Mouse (Mus musculus) MEL (cell line): ENCODE results near the gene Tmprss13. TPM values are rescaled to one million over a fixed set of nuclear protein-coding genes. Genes with fewer than 3 reads are reported as not detected.

ENCODE experiments used
- DNase-seq: peaks from one replicate; pipeline ENCODE4 v3.0.0; 2011; ENCODE audit warnings: low read depth, low spot score
- H3K27ac ChIP-seq: 2 replicates; pipeline ENCODE4 v1.5.1; 2012; ENCODE audit warnings: low read depth, mild to moderate bottlenecking, control low read depth, low read length, moderate library complexity; ENCODE audit not compliant: control insufficient read depth
- H3K27me3 ChIP-seq, 2 experiments: fragments of 150-350 bp in 1 of 2; sonication (generic) in 1 of 2; 2 replicates each; pipeline ENCODE4 v1.6.1; 2012; ENCODE audit warnings: low read length in 2 of 2, mild to moderate bottlenecking in 2 of 2, improper control_type of control experiment in 1 of 2, moderate library complexity in 1 of 2; ENCODE audit not compliant: insufficient read depth in 2 of 2, control insufficient read depth in 1 of 2
- H3K36me3 ChIP-seq, 2 experiments: 2 replicates each; pipeline ENCODE4 v1.6.1; 2012 to 2014; ENCODE audit warnings: low read length in 2 of 2, improper control_type of control experiment in 1 of 2, inconsistent platforms in 1 of 2, mild to moderate bottlenecking in 1 of 2; ENCODE audit not compliant: insufficient read depth in 2 of 2, control insufficient read depth in 1 of 2
- H3K4me1 ChIP-seq, 2 experiments: fragments of 150-350 bp in 1 of 2; sonication (generic) in 1 of 2; 2 replicates each; pipeline ENCODE4 v1.6.1; 2012; ENCODE audit warnings: low read length in 2 of 2, improper control_type of control experiment in 1 of 2, mild to moderate bottlenecking in 1 of 2; ENCODE audit not compliant: insufficient read depth in 2 of 2, control insufficient read depth in 1 of 2
- H3K4me3 ChIP-seq, 2 experiments: fragments of 150-350 bp in 1 of 2; sonication (generic) in 1 of 2; 2 replicates each; pipeline ENCODE4 v1.5.1; 2012; ENCODE audit warnings: low read depth in 2 of 2, low read length in 2 of 2, mild to moderate bottlenecking in 2 of 2, moderate library complexity in 2 of 2, control low read depth in 1 of 2, improper control_type of control experiment in 1 of 2; ENCODE audit not compliant: control insufficient read depth in 1 of 2, insufficient read depth in 1 of 2
- H3K79me2 ChIP-seq: 2 replicates; pipeline ENCODE4 v1.6.1; 2012; ENCODE audit warnings: mild to moderate bottlenecking, low read length, moderate library complexity; ENCODE audit not compliant: control insufficient read depth, poor library complexity, insufficient read depth
- H3K9ac ChIP-seq: 2 replicates; pipeline ENCODE4 v1.6.1; 2012; ENCODE audit warnings: low read depth, mild to moderate bottlenecking, control low read depth, low read length, moderate library complexity; ENCODE audit not compliant: control insufficient read depth, poor library complexity, severe bottlenecking
- H3K9me3 ChIP-seq: fragments of 150-350 bp; sonication (generic); replicated peaks from 2 replicates; pipeline ENCODE4 v1.6.1; 2012; ENCODE audit warnings: mild to moderate bottlenecking, low read length, improper control_type of control experiment, moderate library complexity; ENCODE audit not compliant: insufficient read depth
- BHLHE40 ChIP-seq: IDR thresholded peaks from 2 replicates; pipeline ENCODE4 v1.6.1; 2012; ENCODE audit warnings: low read depth, mild to moderate bottlenecking, inconsistent platforms, low read length, improper control_type of control experiment, borderline replicate concordance
- CHD1 ChIP-seq: IDR thresholded peaks from 2 replicates; pipeline ENCODE4 v1.6.1; 2012; ENCODE audit warnings: low read depth, mild to moderate bottlenecking, inconsistent platforms, low read length, improper control_type of control experiment
- CHD2 ChIP-seq: IDR thresholded peaks from 2 replicates; pipeline ENCODE4 v1.6.1; 2011; ENCODE audit warnings: low read length, improper control_type of control experiment
- CTCF ChIP-seq, 3 experiments: IDR thresholded peaks in 2 of 3; conservative IDR thresholded peaks in 1 of 3; 2 replicates each; pipeline ENCODE4 v1.5.1; 2011 to 2012; ENCODE audit warnings: low read length in 3 of 3, low read depth in 2 of 3, mild to moderate bottlenecking in 2 of 3, improper control_type of control experiment in 1 of 3, inconsistent platforms in 1 of 3, mixed read lengths in 1 of 3, moderate library complexity in 1 of 3; ENCODE audit not compliant: control insufficient read depth in 1 of 3, insufficient read depth in 1 of 3, poor library complexity in 1 of 3, severe bottlenecking in 1 of 3
- E2F4 ChIP-seq: IDR thresholded peaks from 2 replicates; pipeline ENCODE4 v1.6.1; 2011; ENCODE audit warnings: low read depth, low read length, improper control_type of control experiment, borderline replicate concordance
- EP300 ChIP-seq, 2 experiments: IDR thresholded peaks; 2 replicates each; pipeline ENCODE4 v1.6.1; 2011; ENCODE audit warnings: improper control_type of control experiment in 2 of 2, low read length in 2 of 2, low read depth in 1 of 2, mild to moderate bottlenecking in 1 of 2
- ETS1 ChIP-seq: IDR thresholded peaks from 2 replicates; pipeline ENCODE4 v1.6.1; 2012; ENCODE audit warnings: low read depth, mild to moderate bottlenecking, inconsistent platforms, low read length, improper control_type of control experiment, moderate library complexity
- GATA1 ChIP-seq: IDR thresholded peaks from 2 replicates; pipeline ENCODE4 v1.6.1; 2011; ENCODE audit warnings: low read depth, low read length, improper control_type of control experiment
- HCFC1 ChIP-seq: IDR thresholded peaks from 2 replicates; pipeline ENCODE4 v1.6.1; 2012; ENCODE audit warnings: low read depth, mild to moderate bottlenecking, inconsistent platforms, low read length, improper control_type of control experiment, moderate library complexity
- JUND ChIP-seq: IDR thresholded peaks from 2 replicates; pipeline ENCODE4 v1.6.1; 2011; ENCODE audit warnings: low read depth, mild to moderate bottlenecking, improper control_type of control experiment, low read length
- MAFK ChIP-seq: IDR thresholded peaks from 2 replicates; pipeline ENCODE4 v1.6.1; 2011; ENCODE audit warnings: low read depth, mild to moderate bottlenecking, low read length, improper control_type of control experiment, borderline replicate concordance
- MAX ChIP-seq: IDR thresholded peaks from 2 replicates; pipeline ENCODE4 v1.6.1; 2011; ENCODE audit warnings: low read length, improper control_type of control experiment
- MAZ ChIP-seq: IDR thresholded peaks from 2 replicates; pipeline ENCODE4 v1.6.1; 2012; ENCODE audit warnings: low read depth, mild to moderate bottlenecking, inconsistent platforms, low read length, improper control_type of control experiment
- MXI1 ChIP-seq: IDR thresholded peaks from 2 replicates; pipeline ENCODE4 v1.6.1; 2011; ENCODE audit warnings: mild to moderate bottlenecking, low read depth, low read length, improper control_type of control experiment
- MYB ChIP-seq: IDR thresholded peaks from 2 replicates; pipeline ENCODE4 v1.6.1; 2011; ENCODE audit warnings: mild to moderate bottlenecking, low read depth, low read length, improper control_type of control experiment
- MYC ChIP-seq: IDR thresholded peaks from 2 replicates; pipeline ENCODE4 v1.6.1; 2011; ENCODE audit warnings: low read depth, mild to moderate bottlenecking, low read length, improper control_type of control experiment, moderate library complexity
- NRF1 ChIP-seq: IDR thresholded peaks from 2 replicates; pipeline ENCODE4 v1.6.1; 2014; ENCODE audit warnings: low read depth, mild to moderate bottlenecking, inconsistent platforms, low read length, improper control_type of control experiment, moderate library complexity; ENCODE audit not compliant: poor library complexity, insufficient read depth, severe bottlenecking
- POLR2AphosphoS5 ChIP-seq: IDR thresholded peaks from 2 replicates; pipeline ENCODE4 v1.6.1; 2012; ENCODE audit warnings: low read depth, borderline replicate concordance, mild to moderate bottlenecking, inconsistent platforms, low read length, moderate library complexity, mixed read lengths
- RCOR1 ChIP-seq: IDR thresholded peaks from 2 replicates; pipeline ENCODE4 v1.6.1; 2012; ENCODE audit warnings: low read depth, mild to moderate bottlenecking, inconsistent platforms, low read length, improper control_type of control experiment
- SMC3 ChIP-seq: IDR thresholded peaks from 2 replicates; pipeline ENCODE4 v1.6.1; 2011; ENCODE audit warnings: low read depth, low read length, improper control_type of control experiment
- TAL1 ChIP-seq: IDR thresholded peaks from 2 replicates; pipeline ENCODE4 v1.6.1; 2012; ENCODE audit warnings: mild to moderate bottlenecking, inconsistent platforms, low read length, moderate library complexity, mixed read lengths
- TBP ChIP-seq: IDR thresholded peaks from 2 replicates; pipeline ENCODE4 v1.8.0; 2011; ENCODE audit warnings: low read depth, low read length, improper control_type of control experiment
- TCF12 ChIP-seq: IDR thresholded peaks from 2 replicates; pipeline ENCODE4 v1.6.1; 2014; ENCODE audit warnings: low read depth, mild to moderate bottlenecking, inconsistent platforms, low read length, improper control_type of control experiment, moderate library complexity
- ZC3H11A ChIP-seq: IDR thresholded peaks from 2 replicates; pipeline ENCODE4 v1.6.1; 2012; ENCODE audit warnings: low read depth, mild to moderate bottlenecking, inconsistent platforms, low read length, improper control_type of control experiment
- ZKSCAN1 ChIP-seq: IDR thresholded peaks from 2 replicates; pipeline ENCODE4 v1.6.1; 2012; ENCODE audit warnings: low read depth, mild to moderate bottlenecking, inconsistent platforms, low read length, improper control_type of control experiment, moderate library complexity
- ZNF384 ChIP-seq: IDR thresholded peaks from 2 replicates; pipeline ENCODE4 v1.6.1; 2012; ENCODE audit warnings: low read depth, mild to moderate bottlenecking, inconsistent platforms, low read length, improper control_type of control experiment
- polyA plus RNA-seq, 2 experiments: library from polyadenylated mRNA; stranded (reverse) in 1 of 2; unstranded in 1 of 2; fragments of >175 nt in 1 of 2; fragments of >200 nt in 1 of 2; gene quantifications; 2 replicates each; pipeline versions ENCODE4 v1.2.1 to v1.2.4; 2012; ENCODE audit warnings: low replicate concordance in 2 of 2, low read depth in 1 of 2; ENCODE audit not compliant: insufficient read length in 2 of 2, insufficient read depth in 1 of 2, missing spikeins in 1 of 2
- total RNA-seq: library from RNA; depleted of rRNA; stranded (reverse); fragments of 300-350 nt; gene quantifications from 2 replicates; pipeline ENCODE4 v1.2.3, GENCODE M21; 2012; rRNA removed

Tmprss13 gene
- total RNA-seq (not detected in 2 replicates), polyA plus RNA-seq (not detected)

DNA sequence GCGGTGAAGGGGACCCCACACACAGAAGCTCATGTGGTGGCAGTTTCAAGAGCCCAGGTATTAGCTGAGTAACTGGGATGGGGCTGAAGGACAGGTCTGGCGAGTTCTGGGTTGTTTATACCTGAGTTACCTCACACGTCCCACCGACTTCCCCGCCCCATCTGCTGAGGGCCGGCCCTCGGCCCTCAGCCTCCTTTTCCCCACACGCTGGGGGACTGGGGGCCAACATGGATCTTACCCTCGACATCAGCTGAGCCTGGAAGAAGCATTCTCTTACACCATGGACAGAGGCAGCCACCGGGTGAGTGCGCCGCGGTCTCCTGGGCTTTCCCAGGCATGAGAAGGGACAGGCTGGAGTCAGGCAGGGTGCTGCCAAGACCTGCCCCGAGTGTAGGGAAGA lies at the start of gene Tmprss13:
Gene Tmprss13 (plus strand): TSS at position 246 of the 400 bp plus-strand sequence.
- DNase-seq = no peak
- Histone ChIP-seq H3K9me3 (no peaks in the 10 kb centered on the region), H3K27me3 (no peaks in the 10 kb centered on the region; a peak in 1 of 4 replicates), H3K27ac (no peak within 1 kb of the TSS), H3K36me3 (no peaks in the 10 kb centered on the region), H3K79me2 (no peaks in the 10 kb centered on the region), H3K9ac (no peak within 1 kb of the TSS), H3K4me1 (no peaks in the 10 kb centered on the region), H3K4me3 (no peak within 1 kb of the TSS)
- no peak for TF ChIP-seq BHLHE40
- no peak for TF ChIP-seq ZNF384

DNA sequence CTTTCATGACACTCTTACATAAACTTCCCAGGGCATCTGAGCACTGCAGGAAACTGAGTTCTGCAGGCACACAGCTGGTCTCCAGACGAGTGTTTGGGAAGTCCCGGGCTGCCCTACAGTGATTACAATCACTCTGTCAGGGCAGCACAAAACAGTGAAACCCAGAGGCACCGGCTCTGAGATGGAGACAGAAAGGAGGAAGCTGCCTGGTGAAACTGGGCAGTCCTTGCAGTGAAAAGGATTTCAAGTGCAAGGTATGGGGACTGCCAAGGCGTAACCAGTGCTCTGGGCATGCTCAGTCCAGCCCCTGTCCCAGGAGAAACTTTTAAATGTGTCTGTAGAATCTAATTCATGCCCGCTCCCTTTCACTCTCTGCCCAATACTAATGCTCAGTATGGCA lies 46.7 kb upstream of the Tmprss13 start:
- peaks cover 11 to 16% of the 10 kb centered on the region in 2 experiments; a peak in 3 of 4 replicates for H3K4me1 ChIP-seq
- no peaks in the 10 kb centered on the region for H3K9me3 ChIP-seq
- no peak overlapping the region for H3K27ac ChIP-seq
- no peak overlapping the region for H3K9ac ChIP-seq
- peaks cover 0 to 15% of the 10 kb centered on the region in 2 experiments; a peak in 2 of 4 replicates for H3K36me3 ChIP-seq
- TF ChIP-seq NRF1 = 0 out of 2 replicates have a peak, but pooled peaks have one; percentile 39
- TF ChIP-seq MXI1 = no peak
- peak; percentile 44 for DNase-seq
- H3K4me3 ChIP-seq = no peak overlapping the region
- peaks cover 6 to 13% of the 10 kb centered on the region in 2 experiments for H3K27me3 ChIP-seq
- no peaks in the 10 kb centered on the region for H3K79me2 ChIP-seq

DNA sequence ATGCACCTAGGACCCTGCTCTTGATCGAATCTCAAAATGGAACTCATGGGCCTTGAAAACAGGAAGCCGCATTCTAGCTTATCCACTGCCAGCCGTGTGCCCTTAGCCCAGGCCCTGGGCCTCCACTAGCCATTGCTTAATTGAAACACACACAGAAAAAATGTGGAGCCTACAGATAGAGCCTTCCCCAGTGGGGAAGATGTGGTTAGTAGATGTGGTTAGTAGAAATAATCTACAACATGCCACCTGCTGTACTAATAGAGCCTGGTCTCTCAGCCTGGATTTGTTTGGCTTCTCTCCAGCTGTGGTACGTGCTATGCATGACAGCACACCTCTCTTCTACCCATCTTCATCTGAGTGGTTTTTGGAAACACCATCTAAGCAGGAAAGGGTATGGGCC lies 44.7 kb upstream of the Tmprss13 start:
- Histone ChIP-seq H3K9ac (no peak overlapping the region), H3K9me3 (no peaks in the 10 kb centered on the region), H3K27ac (no peak overlapping the region), H3K27me3 (peaks cover 2 to 6% of the 10 kb centered on the region in 2 experiments), H3K4me3 (no peak overlapping the region), H3K4me1 (peaks cover 11 to 20% of the 10 kb centered on the region in 2 experiments; a peak in 3 of 4 replicates), H3K79me2 (no peaks in the 10 kb centered on the region), H3K36me3 (peaks cover 0 to 15% of the 10 kb centered on the region in 2 experiments; a peak in 2 of 4 replicates)
- DNase-seq = peak; percentile 97
- TF ChIP-seq JUND (peak; percentile 30; the same call in 1 of the 2 replicates), POLR2AphosphoS5 (no peak), E2F4 (no peak), MAFK (peak; percentile 98), MYB (peak; percentile 67), TBP (no peak; the same call in 1 of the 2 replicates), ZNF384 (peak; percentile 81), CHD2 (peak; percentile 52), TCF12 (peak; percentile 99), MAX (peak; percentile 78), BHLHE40 (peak; percentile 84), SMC3 (no peak), EP300 (IDR thresholded peaks at IDR 0.05; ENCODE audit: low read depth in 1 of 2, low read length in 2 of 2) (peak; percentile 99), RCOR1 (peak; percentile 100), ETS1 (peak; percentile 96), ZC3H11A (peak; percentile 22; the same call in 1 of the 2 replicates), MYC (peak; percentile 88), TAL1 (peak; percentile 99), CTCF (IDR thresholded peaks at IDR 0.05 in 2 of 3, conservative IDR thresholded peaks at IDR 0.05 in 1 of 3; ENCODE audit: control insufficient read depth in 1 of 3, insufficient read depth in 1 of 3, low read depth in 2 of 3, low read length in 3 of 3, poor library complexity in 1 of 3, severe bottlenecking in 1 of 3) (no peak), ZKSCAN1 (peak; percentile 65; the same call in 1 of the 2 replicates), CHD1 (no peak), HCFC1 (peak; percentile 53; the same call in 1 of the 2 replicates), MAZ (peak; percentile 82), GATA1 (peak; percentile 98)
